Mouse (Mus musculus): Measurements from ENCODE around the gene Glis2.

The Glis2 gene

GRCm38 (mm10) chr16:4665726-4666125 lies 71.2 kb downstream of the Glis2 start:
- DNase-seq, result no peak

DNA sequence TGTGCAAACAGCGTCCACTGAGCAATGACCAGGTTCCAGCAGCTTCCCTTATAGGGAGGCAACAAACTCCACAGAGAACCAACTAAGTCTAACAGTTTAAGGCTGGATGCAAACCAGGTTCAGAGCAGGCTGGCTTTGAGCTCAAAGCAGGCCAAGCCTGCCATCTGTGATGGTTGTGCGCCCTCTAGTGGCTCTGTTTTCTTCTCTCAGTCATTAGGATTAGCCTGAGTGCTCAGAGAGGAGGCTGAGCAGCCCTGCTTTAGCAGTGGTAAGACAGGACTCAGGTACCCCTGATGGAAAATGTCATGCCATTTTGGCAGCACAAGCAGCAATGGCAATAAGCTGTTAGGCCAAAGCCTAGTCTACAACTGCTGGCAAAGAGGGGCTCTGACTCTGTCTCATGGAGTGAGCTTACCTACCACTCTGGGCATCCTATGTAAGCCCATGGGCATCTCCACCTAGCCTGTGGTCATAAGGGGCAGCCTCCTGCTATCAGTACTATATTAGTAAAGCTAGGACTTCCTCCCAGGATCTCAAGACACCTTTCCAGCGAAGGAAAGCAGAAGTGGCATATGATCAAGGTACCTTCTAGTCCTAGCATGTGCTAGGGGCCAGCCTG lies 72.8 kb downstream of the Glis2 start:
- peak; percentile 89 for DNase-seq

GRCm38 (mm10) chr16:4670317-4670716 lies 75.8 kb downstream of the Glis2 start:
- DNase-seq, result no peak

DNA sequence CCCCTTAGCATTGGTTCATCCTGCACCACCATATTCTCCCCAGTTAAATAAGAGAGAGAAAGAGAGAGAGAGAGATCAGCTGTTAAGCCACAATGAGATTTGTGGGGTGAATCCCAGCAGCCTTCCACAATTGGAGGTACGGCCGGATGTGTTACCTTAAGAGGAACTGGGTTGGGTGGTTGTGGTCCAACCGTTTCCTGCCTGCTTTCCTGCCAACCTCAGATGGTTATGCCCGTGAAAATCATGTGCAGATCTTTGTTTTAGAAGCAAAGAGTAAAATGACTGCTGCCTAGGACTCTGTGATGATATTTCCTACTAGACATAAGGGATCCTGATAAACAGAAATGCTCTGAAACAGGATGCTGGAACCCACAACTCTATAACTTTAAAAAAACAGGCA lies 79.6 kb downstream of the Glis2 start:
- DNase-seq, result peak; percentile 60 to 67
